In the genomic region with DNA sequence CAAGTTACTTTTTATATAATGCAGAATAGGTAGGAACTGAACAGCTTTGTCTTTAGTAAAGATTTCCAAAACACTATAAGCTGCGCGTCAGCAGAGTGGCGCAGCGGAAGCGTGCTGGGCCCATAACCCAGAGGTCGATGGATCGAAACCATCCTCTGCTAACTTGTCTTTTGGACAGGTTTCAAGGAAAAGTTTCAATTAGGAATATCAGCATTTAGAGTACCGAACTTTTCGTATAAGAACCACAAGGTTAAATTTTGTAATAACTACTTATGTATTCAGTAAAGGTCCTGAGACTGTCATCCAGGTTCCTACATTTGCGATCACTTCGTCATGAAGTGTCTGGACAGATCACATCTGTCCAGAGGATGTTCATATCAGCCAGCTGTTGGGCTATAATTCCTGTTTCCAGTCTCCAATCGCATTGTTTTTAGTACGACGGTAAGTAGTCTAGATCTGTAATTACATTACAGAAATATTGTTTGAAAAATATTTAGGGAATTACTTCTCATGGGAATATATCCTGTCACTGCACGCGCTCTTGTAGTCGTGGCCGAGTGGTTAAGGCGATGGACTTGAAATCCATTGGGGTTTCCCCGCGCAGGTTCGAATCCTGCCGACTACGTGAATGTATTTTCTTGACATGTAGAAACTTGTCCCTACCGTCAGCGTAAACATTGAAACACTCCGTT, we compare ENCODE assay signal across 8 mouse cellular contexts. TPM values are rescaled to one million over a fixed set of nuclear protein-coding genes. Genes with fewer than 3 reads are reported as not detected.
A peak's percentile ranks its signal among the peaks of the same experiment; 100 is the strongest.
DNase-seq lines count a peak whose midpoint lies in the region; ATAC-seq and TF ChIP-seq lines count a peak whose summit lies in the region.

No protein-coding gene starts in this region.

- H3K36me3 ChIP-seq in E14TG2a.4 (ENCODE audit: insufficient read depth, low read length) = no peaks in the 10 kb centered on the region
- H3K36me3 ChIP-seq in forebrain, embryonic 15.5 days = no peaks in the 10 kb centered on the region
- H3K36me3 ChIP-seq in liver, postnatal 0 days (replicated peaks; ENCODE audit: insufficient read depth, low read length) = no peaks in the 10 kb centered on the region
- no peaks in the 10 kb centered on the region for H3K36me3 ChIP-seq in neural tube, embryonic 13.5 days
- H3K36me3 ChIP-seq in testis, adult 2 months (ENCODE audit: control insufficient read depth, insufficient read depth, low read length) = no peaks in the 10 kb centered on the region

- under 1% methylated on average over 27 of the region's 27 CpGs for WGBS in forebrain, embryonic 15.5 days
- WGBS in liver, postnatal 0 days (ENCODE audit: insufficient replicate concordance) = under 1% methylated on average over 27 of the region's 27 CpGs
- under 1% methylated on average over 27 of the region's 27 CpGs for WGBS in neural tube, embryonic 13.5 days

- peak; percentile 90 for ATAC-seq in forebrain, embryonic 15.5 days (replicated peaks)
- peak; percentile 86 for ATAC-seq in liver, postnatal 0 days
- ATAC-seq in neural tube, embryonic 13.5 days (ENCODE audit: low read depth) = peak; percentile 92

- peak overlapping the region; percentile 73 for H3K4me2 ChIP-seq in forebrain, embryonic 15.5 days (replicated peaks)
- H3K4me2 ChIP-seq in liver, postnatal 0 days (ENCODE audit: low read depth, low read length) = peak overlapping the region; percentile 73
- peak overlapping the region; percentile 79 for H3K4me2 ChIP-seq in neural tube, embryonic 13.5 days

- TF ChIP-seq CTCF in E14TG2a.4 (conservative IDR thresholded peaks at IDR 0.05; ENCODE audit: low read length) = no peak
- no peak for TF ChIP-seq CTCF in liver, postnatal 0 days (IDR thresholded peaks at IDR 0.05; ENCODE audit: low read depth)
- TF ChIP-seq CTCF in testis, adult 2 months (IDR thresholded peaks at IDR 0.05; ENCODE audit: control insufficient read depth, insufficient read depth, insufficient replicate concordance, low read depth, low read length) = no peak

- peak; percentile 34 for TF ChIP-seq EP300 in liver, postnatal 0 days (IDR thresholded peaks at IDR 0.05; ENCODE audit: low read depth)

- peaks cover 58% of the 10 kb centered on the region for H3K4me1 ChIP-seq in E14TG2a.4 (replicated peaks; ENCODE audit: low read depth, low read length)
- peaks cover 15% of the 10 kb centered on the region for H3K4me1 ChIP-seq in forebrain, embryonic 15.5 days
- H3K4me1 ChIP-seq in liver, postnatal 0 days (ENCODE audit: insufficient read depth) = 0 out of 2 replicates have a peak, but pooled peaks cover 6% of the 10 kb centered on the region
- peaks cover 19% of the 10 kb centered on the region for H3K4me1 ChIP-seq in neural tube, embryonic 13.5 days (replicated peaks)
- peaks cover 4% of the 10 kb centered on the region for H3K4me1 ChIP-seq in testis, adult 2 months (ENCODE audit: control insufficient read depth, insufficient read depth, low read length)

- TF ChIP-seq POLR2A in testis, adult 2 months (IDR thresholded peaks at IDR 0.05; ENCODE audit: control insufficient read depth, low read depth, low read length) = no peak

- intact Hi-C loops in heart, postnatal 25 days (cut with DNase I) = loop anchor here (1.0 to 10.0 kb wide), 5 partner anchors 67 to 1573 kb away; partner anchors contain the start of gene Zfp184

- peak; percentile 82 for DNase-seq in cerebellum, adult 11-12 months
- peak; percentile 71 for DNase-seq in heart, postnatal 25 days (ENCODE audit: low spot score)
- peak; percentile 93 for DNase-seq in layer of hippocampus, adult 11-12 months (ENCODE audit: low spot score)
- peak; percentile 90 for DNase-seq in liver, postnatal 0 days

- peak overlapping the region; percentile 85 for H3K4me3 ChIP-seq in E14TG2a.4 (replicated peaks; ENCODE audit: low read length)
- H3K4me3 ChIP-seq in forebrain, embryonic 15.5 days = peak overlapping the region; percentile 47
- H3K4me3 ChIP-seq in liver, postnatal 0 days (ENCODE audit: low read depth, low read length) = peak overlapping the region; percentile 52
- peak overlapping the region; percentile 50 for H3K4me3 ChIP-seq in neural tube, embryonic 13.5 days
- H3K4me3 ChIP-seq in testis, adult 2 months (ENCODE audit: control insufficient read depth, low read depth, low read length) = peak overlapping the region; percentile 51

- H3K9me3 ChIP-seq in E14TG2a.4 (ENCODE audit: low read length) = no peaks in the 10 kb centered on the region
- H3K9me3 ChIP-seq in forebrain, embryonic 15.5 days = no peaks in the 10 kb centered on the region
- no peaks in the 10 kb centered on the region for H3K9me3 ChIP-seq in liver, postnatal 0 days (ENCODE audit: low read length)
- no peaks in the 10 kb centered on the region for H3K9me3 ChIP-seq in neural tube, embryonic 13.5 days

- H3K27ac ChIP-seq in forebrain, embryonic 15.5 days (replicated peaks) = peak overlapping the region; percentile 57
- peak overlapping the region; percentile 65 for H3K27ac ChIP-seq in liver, postnatal 0 days (ENCODE audit: low read depth)
- 0 out of 2 replicates have a peak overlapping the region, but pooled peaks have one; percentile 15 for H3K27ac ChIP-seq in neural tube, embryonic 13.5 days (replicated peaks)
- H3K27ac ChIP-seq in testis, adult 2 months (ENCODE audit: control insufficient read depth, insufficient read depth, low read depth, low read length) = peak overlapping the region; percentile 5; the same call in 1 of the 2 replicates

- H3K27me3 ChIP-seq in E14TG2a.4 (ENCODE audit: insufficient read depth, low read length) = no peaks in the 10 kb centered on the region
- H3K27me3 ChIP-seq in forebrain, embryonic 15.5 days = no peaks in the 10 kb centered on the region
- H3K27me3 ChIP-seq in liver, postnatal 0 days (ENCODE audit: insufficient read depth, low read length) = no peaks in the 10 kb centered on the region
- H3K27me3 ChIP-seq in neural tube, embryonic 13.5 days = no peaks in the 10 kb centered on the region
- no peaks in the 10 kb centered on the region for H3K27me3 ChIP-seq in testis, adult 2 months (ENCODE audit: control insufficient read depth, insufficient read depth, low read length)

- 0 out of 2 replicates have a peak overlapping the region, but pooled peaks have one; percentile 31 for H3K9ac ChIP-seq in forebrain, embryonic 15.5 days (replicated peaks)
- peak overlapping the region; percentile 48; the same call in 1 of the 2 replicates for H3K9ac ChIP-seq in liver, postnatal 0 days (replicated peaks)
- H3K9ac ChIP-seq in neural tube, embryonic 13.5 days = peak overlapping the region; percentile 48; the same call in 1 of the 2 replicates

RNA-seq across cellular contexts. Expression of gene Hist1h4h, which starts 13.1 kb away (rescaled TPM):
- polyA plus RNA-seq in forebrain, embryonic 15.5 days (2015; fragmentation: Nextera tagmentation; extraction: Ambion mirVana) = 4.9 and 6.0 TPM in 2 replicates
- 100 to 1,000 TPM; 272 to 334 TPM for total RNA-seq in heart, postnatal 25 days (2021)
- 7.2 and 7.5 TPM in 2 replicates for polyA plus RNA-seq in liver, postnatal 0 days (2015; fragmentation: Nextera tagmentation; extraction: Ambion mirVana)
- 2.4 and 2.6 TPM in 2 replicates for polyA plus RNA-seq in neural tube, embryonic 13.5 days (2015; fragmentation: Nextera tagmentation; extraction: Ambion mirVana)
- polyA plus RNA-seq in testis, adult 2 months (2012; rRNA removed) = 13.2 and 17.1 TPM in 2 replicates

RNA-seq across cellular contexts. Expression of gene Hist1h2af, which starts 16.0 kb away (rescaled TPM):
- 2.8 and 6.7 TPM in 2 replicates for polyA plus RNA-seq in forebrain, embryonic 15.5 days (2015; fragmentation: Nextera tagmentation; extraction: Ambion mirVana)
- total RNA-seq in heart, postnatal 25 days (2021) = 10 to 100 TPM; 13.7 to 25.9 TPM
- polyA plus RNA-seq in liver, postnatal 0 days (2015; fragmentation: Nextera tagmentation; extraction: Ambion mirVana) = 9.7 and 9.8 TPM in 2 replicates
- 0.95 TPM in 1 of 2 replicates, not detected in the other for polyA plus RNA-seq in neural tube, embryonic 13.5 days (2015; fragmentation: Nextera tagmentation; extraction: Ambion mirVana)
- 4.4 and 4.5 TPM in 2 replicates for polyA plus RNA-seq in testis, adult 2 months (2012; rRNA removed)

RNA-seq across cellular contexts. Expression of gene Hist1h3g, which starts 17.5 kb away (rescaled TPM):
- 2.7 and 3.4 TPM in 2 replicates for polyA plus RNA-seq in forebrain, embryonic 15.5 days (2015; fragmentation: Nextera tagmentation; extraction: Ambion mirVana)
- total RNA-seq in heart, postnatal 25 days (2021) = 1 to 10 TPM; 3.4 to 4.1 TPM
- polyA plus RNA-seq in liver, postnatal 0 days (2015; fragmentation: Nextera tagmentation; extraction: Ambion mirVana) = 3.7 and 6.3 TPM in 2 replicates
- polyA plus RNA-seq in neural tube, embryonic 13.5 days (2015; fragmentation: Nextera tagmentation; extraction: Ambion mirVana) = 1.1 and 1.3 TPM in 2 replicates
- polyA plus RNA-seq in testis, adult 2 months (2012; rRNA removed) = 1.3 and 2.7 TPM in 2 replicates

RNA-seq across cellular contexts. Expression of gene Hist1h2bh, which starts 25.4 kb away (rescaled TPM):
- polyA plus RNA-seq in forebrain, embryonic 15.5 days (2015; fragmentation: Nextera tagmentation; extraction: Ambion mirVana) = 0.37 and 0.59 TPM in 2 replicates
- 1 to 10 TPM; 1.4 to 1.9 TPM for total RNA-seq in heart, postnatal 25 days (2021)
- polyA plus RNA-seq in liver, postnatal 0 days (2015; fragmentation: Nextera tagmentation; extraction: Ambion mirVana) = 0.58 and 0.64 TPM in 2 replicates
- 0.61 TPM in 1 of 2 replicates, not detected in the other for polyA plus RNA-seq in neural tube, embryonic 13.5 days (2015; fragmentation: Nextera tagmentation; extraction: Ambion mirVana)
- 0.07 and 0.13 TPM in 2 replicates for polyA plus RNA-seq in testis, adult 2 months (2012; rRNA removed)

RNA-seq across cellular contexts. Expression of gene Hist1h3f, which starts 26.1 kb away (rescaled TPM):
- 0.46 and 0.94 TPM in 2 replicates for polyA plus RNA-seq in forebrain, embryonic 15.5 days (2015; fragmentation: Nextera tagmentation; extraction: Ambion mirVana)
- total RNA-seq in heart, postnatal 25 days (2021) = 10 to 100 TPM in 1 of 2 experiments, 1 to 10 TPM in 1; 6.4 to 10.6 TPM
- polyA plus RNA-seq in liver, postnatal 0 days (2015; fragmentation: Nextera tagmentation; extraction: Ambion mirVana) = 1.3 and 1.5 TPM in 2 replicates
- polyA plus RNA-seq in neural tube, embryonic 13.5 days (2015; fragmentation: Nextera tagmentation; extraction: Ambion mirVana) = not detected in 2 replicates
- 1.3 and 1.4 TPM in 2 replicates for polyA plus RNA-seq in testis, adult 2 months (2012; rRNA removed)

Comparison
In these comparisons a context has a peak if more than half of its experiments do, and no peak if none do; other contexts are left out.
1. Peak in every context shown above with its lines: DNase-seq, ATAC-seq, H3K4me3 ChIP-seq and H3K27ac ChIP-seq.
2. H3K27ac ChIP-seq: peak in every context shown above with its lines; median percentile 65 in liver, postnatal 0 days; 57 in forebrain, embryonic 15.5 days; 15 in neural tube, embryonic 13.5 days; 5 in testis, adult 2 months.